Mouse (Mus musculus) left cerebral cortex, adult 8-10 months (tissue): ENCODE data around the gene Hist1h4f. TPM values are rescaled to one million over a fixed set of nuclear protein-coding genes. Genes with fewer than 3 reads are reported as not detected.

Experiments
- DNase-seq, 2 experiments: peaks; one replicate each; pipeline ENCODE4 v3.0.0; 2022; ENCODE audit warnings: low spot score in 2 of 2
- total RNA-seq, 4 experiments: library from RNA; stranded (reverse); gene quantifications; 2 replicates each; pipeline ENCODE4 v1.2.4; 2022

Hist1h4f gene
- total RNA-seq, 4 experiments from 2014 or later: 153 to 191 (median 171) TPM

DNA sequence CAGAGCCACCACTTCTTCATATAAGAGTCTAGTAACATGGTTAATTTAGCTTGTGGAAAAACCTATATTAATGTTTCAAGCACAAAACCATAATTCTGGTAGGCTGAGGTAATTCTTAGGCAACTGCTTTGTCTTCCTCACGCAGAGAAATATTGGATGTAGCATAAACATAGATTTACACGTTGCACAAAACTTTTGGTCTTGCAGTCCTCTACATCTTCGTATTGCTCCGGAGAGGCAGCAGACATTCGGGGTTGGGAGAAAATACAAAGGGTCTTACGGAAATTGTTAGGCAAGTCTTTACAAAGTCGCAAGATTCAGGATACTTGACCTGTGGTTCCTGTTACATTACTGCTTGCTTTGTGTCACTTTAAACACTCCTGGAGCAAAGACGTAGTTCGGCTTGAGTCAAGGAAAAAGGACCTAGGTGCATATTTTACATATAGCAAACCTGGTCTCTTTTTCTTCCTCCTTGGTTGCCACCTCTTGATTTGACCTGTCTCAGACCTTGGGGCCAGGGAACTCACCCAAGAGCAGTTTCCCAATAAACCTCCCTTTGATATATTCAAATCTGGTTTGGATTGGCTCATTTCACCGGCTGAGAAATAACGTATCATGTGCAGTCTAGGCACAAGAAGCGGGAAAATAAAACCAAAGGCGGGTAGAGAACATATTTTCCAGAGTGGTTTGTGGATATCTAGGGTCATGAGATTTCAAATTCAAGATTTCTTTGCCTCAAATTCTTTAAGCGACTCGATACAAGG, 16.9 kb downstream of the Hist1h4f start:
- peak in 1 of 2 experiments; percentile 35 for DNase-seq

- peak in 1 of 2 experiments; percentile 78 for DNase-seq
These were observed 17.7 kb downstream of the Hist1h4f start, which contains the start of gene Hist1h2af for GRCm38 (mm10) chr13:23533560-23534367. Gene Hist1h2af, plus strand, starts transcription at chr13:23533906.

DNA sequence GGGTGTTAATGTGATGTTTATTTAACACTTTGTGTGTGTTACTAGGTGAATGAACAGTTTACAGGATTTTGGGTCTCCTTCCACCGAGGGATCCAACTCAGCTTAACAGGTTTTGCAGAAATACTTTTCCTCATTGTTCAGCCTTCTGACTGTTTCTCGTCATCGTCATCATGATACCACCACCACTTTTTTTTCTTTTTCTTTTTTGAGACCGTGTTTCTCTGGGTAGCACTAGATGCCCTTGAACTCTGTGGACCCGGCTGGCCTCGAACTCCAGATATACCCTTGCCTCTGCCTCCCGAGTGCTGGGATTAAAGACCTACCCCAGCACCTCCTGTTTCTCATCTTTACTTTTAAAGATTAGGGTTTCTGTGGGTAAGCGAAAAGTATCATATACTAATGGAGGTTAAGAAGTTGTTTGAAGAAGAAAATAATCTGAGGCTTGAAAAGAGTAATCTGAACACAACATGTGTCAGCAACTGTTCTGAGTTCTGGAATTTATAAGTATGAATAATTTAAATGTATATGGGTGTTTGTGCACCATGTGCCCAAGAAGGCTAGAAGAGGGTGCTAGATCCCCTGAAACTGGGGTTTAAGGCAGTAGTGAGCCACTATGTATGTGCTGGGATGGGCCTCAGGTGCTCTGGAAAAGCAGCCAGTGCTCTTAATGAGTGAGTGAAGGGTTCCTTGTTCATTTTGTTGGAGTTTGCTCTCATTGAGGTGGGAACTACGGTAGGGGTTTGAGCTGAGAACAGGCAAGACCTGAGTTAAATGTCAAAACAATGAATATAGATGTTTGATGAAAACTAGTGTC, 19.0 kb downstream of the Hist1h4f start:
- no peak for DNase-seq

- peak; percentile 97 to 98 for DNase-seq
These were observed 20.3 kb downstream of the Hist1h4f start, which contains the start of gene Hist1h4h for GRCm38 (mm10) chr13:23530901-23531875. Gene Hist1h4h, plus strand, starts transcription at chr13:23531050.

- peak; percentile 36 to 69 for DNase-seq
These were observed 21.1 kb downstream of the Hist1h4f start for GRCm38 (mm10) chr13:23530181-23530900.

GRCm38 (mm10) chr13:23529480-23530165, 21.8 kb downstream of the Hist1h4f start:
- DNase-seq: no peak

GRCm38 (mm10) chr13:23529005-23529404, 22.4 kb downstream of the Hist1h4f start:
- DNase-seq: no peak

DNA sequence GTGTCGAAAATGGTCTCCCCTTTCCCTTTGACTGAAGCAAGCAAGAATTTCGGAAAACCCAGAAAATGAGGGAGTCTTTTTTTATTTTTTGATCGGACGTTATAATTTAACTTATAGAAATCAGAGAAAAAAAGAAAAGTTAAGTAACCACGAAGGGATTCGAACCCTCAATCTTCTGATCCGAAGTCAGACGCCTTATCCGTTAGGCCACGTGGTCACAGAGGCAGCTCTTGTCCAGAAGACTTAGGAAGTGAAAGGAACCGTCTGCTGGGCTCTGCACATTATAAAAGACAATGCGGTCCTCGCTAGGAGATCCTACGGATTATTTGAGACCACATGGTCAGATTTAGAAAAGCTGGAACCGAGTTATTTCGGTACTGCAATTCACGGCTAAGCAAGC, 25.1 kb downstream of the Hist1h4f start:
- peak; percentile 80 to 99 for DNase-seq

- no peak for DNase-seq
These were observed 25.5 kb downstream of the Hist1h4f start for GRCm38 (mm10) chr13:23525901-23526300.

GRCm38 (mm10) chr13:23524654-23525053, 26.8 kb downstream of the Hist1h4f start:
- peak; percentile 35 to 44 for DNase-seq

DNA sequence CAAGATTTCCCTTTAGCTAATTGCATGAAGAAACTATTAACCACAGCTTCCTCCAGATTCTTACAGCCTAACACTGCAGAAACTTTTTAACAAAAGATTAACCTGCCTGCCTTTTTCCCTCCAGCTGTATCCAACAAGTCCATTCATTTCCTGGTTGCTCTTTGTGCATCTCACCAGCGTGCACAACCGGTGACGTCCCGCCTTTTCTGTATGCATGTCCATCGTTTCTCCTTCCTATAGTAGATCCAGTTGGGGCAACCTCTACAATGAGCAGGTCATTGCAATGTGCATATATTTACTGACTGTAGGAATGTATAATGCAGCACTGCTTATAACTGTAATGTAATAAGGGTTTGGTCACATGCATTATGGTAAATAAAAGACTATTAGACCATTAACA, 27.5 kb downstream of the Hist1h4f start:
- no peak for DNase-seq

GRCm38 (mm10) chr13:23521703-23522102, 29.7 kb downstream of the Hist1h4f start:
- peak; percentile 58 to 87 for DNase-seq

- DNase-seq: peak; percentile 63 to 86
These were observed 32.0 kb downstream of the Hist1h4f start for GRCm38 (mm10) chr13:23519416-23519815.

DNA sequence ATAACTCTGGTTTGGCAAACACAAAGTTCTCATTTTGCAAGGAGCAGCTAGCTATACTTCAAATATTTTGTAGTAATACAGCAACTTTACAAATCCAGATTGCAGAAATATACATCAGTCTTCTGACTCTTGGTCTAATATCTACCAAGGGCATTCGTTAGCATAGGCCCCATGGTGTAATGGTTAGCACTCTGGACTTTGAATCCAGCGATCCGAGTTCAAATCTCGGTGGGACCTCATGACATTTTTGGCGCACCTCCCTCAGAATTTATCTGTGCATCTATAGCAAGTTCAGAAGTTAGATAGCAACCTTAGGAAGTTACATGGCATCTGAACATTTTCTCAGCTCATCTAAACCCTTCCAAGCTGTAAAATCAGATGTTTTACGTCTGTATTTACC, 32.6 kb downstream of the Hist1h4f start:
- peak; percentile 51 to 81 for DNase-seq

DNA sequence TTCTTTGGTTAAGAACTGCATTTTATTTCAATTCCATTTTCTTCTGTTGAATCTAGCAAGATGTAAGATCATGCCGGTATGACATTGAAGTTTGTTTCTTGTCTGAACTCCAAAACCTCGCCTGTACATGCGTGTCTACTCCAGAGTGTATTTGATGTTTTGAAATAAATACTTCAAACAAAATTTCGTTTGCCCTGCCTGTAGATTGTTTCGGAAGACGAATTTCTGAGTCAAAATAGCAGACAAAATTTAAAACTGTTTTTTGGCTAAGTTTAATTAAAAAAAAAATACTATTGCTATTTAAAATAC, 33.2 kb downstream of the Hist1h4f start:
- DNase-seq: no peak

DNA sequence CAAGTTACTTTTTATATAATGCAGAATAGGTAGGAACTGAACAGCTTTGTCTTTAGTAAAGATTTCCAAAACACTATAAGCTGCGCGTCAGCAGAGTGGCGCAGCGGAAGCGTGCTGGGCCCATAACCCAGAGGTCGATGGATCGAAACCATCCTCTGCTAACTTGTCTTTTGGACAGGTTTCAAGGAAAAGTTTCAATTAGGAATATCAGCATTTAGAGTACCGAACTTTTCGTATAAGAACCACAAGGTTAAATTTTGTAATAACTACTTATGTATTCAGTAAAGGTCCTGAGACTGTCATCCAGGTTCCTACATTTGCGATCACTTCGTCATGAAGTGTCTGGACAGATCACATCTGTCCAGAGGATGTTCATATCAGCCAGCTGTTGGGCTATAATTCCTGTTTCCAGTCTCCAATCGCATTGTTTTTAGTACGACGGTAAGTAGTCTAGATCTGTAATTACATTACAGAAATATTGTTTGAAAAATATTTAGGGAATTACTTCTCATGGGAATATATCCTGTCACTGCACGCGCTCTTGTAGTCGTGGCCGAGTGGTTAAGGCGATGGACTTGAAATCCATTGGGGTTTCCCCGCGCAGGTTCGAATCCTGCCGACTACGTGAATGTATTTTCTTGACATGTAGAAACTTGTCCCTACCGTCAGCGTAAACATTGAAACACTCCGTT, 33.7 kb downstream of the Hist1h4f start:
- DNase-seq: peak; percentile 77 to 98

GRCm38 (mm10) chr13:23516822-23517602, 34.4 kb downstream of the Hist1h4f start:
- DNase-seq: peak in 1 of 2 experiments; percentile 80
